13 mouse cellular contexts compared by ENCODE assay signal in genomic region chr10:7047288-7047918, GRCm38 (mm10). TPM values are rescaled to one million over a fixed set of nuclear protein-coding genes. Genes with fewer than 3 reads are reported as not detected.
DNase-seq lines count a peak whose midpoint lies in the region; ATAC-seq and TF ChIP-seq lines count a peak whose summit lies in the region.
"Had no signal": no experiment of that assay in that cellular context is flagged by ENCODE, and none has a peak within 500 bp of the region (broad histone marks: within the 10 kb centered on the region; RNA-seq: fewer than 3 reads in every experiment).

No protein-coding gene starts in this region.

- peak overlapping the region; percentile 15; the same call in 1 of the 2 replicates for H3K4me2 ChIP-seq in heart, embryonic 13.5 days
- H3K4me2 ChIP-seq in lung, postnatal 0 days (replicated peaks; ENCODE audit: low read depth, low read length) = no peak overlapping the region; the same call in 1 of the 2 replicates
- H3K4me2 ChIP-seq: forebrain, embryonic 15.5 days had no signal

- no peak overlapping the region for H3K9ac ChIP-seq in heart, embryonic 13.5 days
- no peak overlapping the region for H3K9ac ChIP-seq in lung, postnatal 0 days (replicated peaks; ENCODE audit: low read depth)
- H3K9ac ChIP-seq: forebrain, embryonic 15.5 days; liver, embryonic 14.5 days had no signal

- H3K4me3 ChIP-seq in heart, embryonic 13.5 days = no peak overlapping the region
- H3K4me3 ChIP-seq in lung, postnatal 0 days (ENCODE audit: low read depth, low read length) = no peak overlapping the region
- H3K4me3 ChIP-seq: forebrain, embryonic 15.5 days had no signal

- no peak for TF ChIP-seq EP300 in lung, postnatal 0 days (IDR thresholded peaks at IDR 0.05)

- no peak for TF ChIP-seq CTCF in lung, postnatal 0 days (IDR thresholded peaks at IDR 0.05)

- H3K27ac ChIP-seq in heart, embryonic 13.5 days (replicated peaks) = no peak overlapping the region
- no peak overlapping the region; the same call in 1 of the 2 replicates for H3K27ac ChIP-seq in lung, postnatal 0 days (ENCODE audit: low read length)
- H3K27ac ChIP-seq: forebrain, embryonic 15.5 days; liver, embryonic 14.5 days had no signal

- no peak for DNase-seq in heart, adult 11 months
- DNase-seq in retina, postnatal 1 day = peak; percentile 19
- no peak for DNase-seq in retina, embryonic 14.5 days (ENCODE audit: low spot score)
- DNase-seq in lung, postnatal 0 days (ENCODE audit: low spot score) = peak; percentile 66
- no peak for DNase-seq in layer of hippocampus, postnatal 14 days (ENCODE audit: low spot score in 2 of 2)
- DNase-seq in right cerebral cortex, adult 2 months (ENCODE audit: low spot score in 2 of 2) = no peak
- no peak for DNase-seq in frontal cortex, postnatal 25 days (ENCODE audit: low spot score in 2 of 2)
- DNase-seq: cerebellum, adult 8-10 months had no signal

- WGBS in heart, embryonic 13.5 days = 31% methylated on average over 10 of the region's 10 CpGs
- WGBS in lung, postnatal 0 days = 17% methylated on average over 10 of the region's 10 CpGs

- H3K36me3 ChIP-seq in heart, embryonic 13.5 days = no peaks in the 10 kb centered on the region
- no peaks in the 10 kb centered on the region for H3K36me3 ChIP-seq in lung, postnatal 0 days (ENCODE audit: insufficient read depth, low read length)
- H3K36me3 ChIP-seq: forebrain, embryonic 15.5 days had no signal

- ATAC-seq in heart, embryonic 13.5 days (ENCODE audit: extremely low read depth, insufficient number of reproducible peaks, low FRiP score, low TSS enrichment) = no peak
- peak; percentile 73 for ATAC-seq in lung, postnatal 0 days
- ATAC-seq: forebrain, embryonic 15.5 days had no signal

- peaks cover 10% of the 10 kb centered on the region for H3K4me1 ChIP-seq in heart, embryonic 13.5 days
- H3K4me1 ChIP-seq in lung, postnatal 0 days (ENCODE audit: insufficient read depth, low read depth, low read length) = no peaks in the 10 kb centered on the region

- H3K27me3 ChIP-seq in heart, embryonic 13.5 days (replicated peaks) = no peaks in the 10 kb centered on the region
- H3K27me3 ChIP-seq in lung, postnatal 0 days (replicated peaks; ENCODE audit: insufficient read depth, low read length) = no peaks in the 10 kb centered on the region
- H3K27me3 ChIP-seq: CH12.LX; forebrain, embryonic 15.5 days had no signal

- no peaks in the 10 kb centered on the region for H3K9me3 ChIP-seq in heart, embryonic 13.5 days
- H3K9me3 ChIP-seq in lung, postnatal 0 days (ENCODE audit: low read length) = no peaks in the 10 kb centered on the region
- H3K9me3 ChIP-seq: forebrain, embryonic 15.5 days had no signal

RNA-seq across cellular contexts. Expression of gene Ipcef1, which starts 4.9 kb away (rescaled TPM):
- polyA plus RNA-seq in heart, embryonic 13.5 days (2015; fragmentation: Nextera tagmentation; extraction: Ambion mirVana) = 0.06 and 0.15 TPM in 2 replicates
- polyA plus RNA-seq in lung, postnatal 0 days (2015; fragmentation: Nextera tagmentation; extraction: Ambion mirVana) = 0.27 and 0.29 TPM in 2 replicates
- 1 to 10 TPM; 5.7 to 8.0 TPM for total RNA-seq in layer of hippocampus, postnatal 14 days (2021)
- polyA plus RNA-seq: testis, adult 2 months had no signal

Comparison
In these comparisons a context has a peak if more than half of its experiments do, and no peak if none do; other contexts are left out.
1. DNase-seq: peak in retina, postnatal 1 day (single experiment) and lung, postnatal 0 days (single experiment); none in heart, adult 11 months (single experiment), retina, embryonic 14.5 days (single experiment), layer of hippocampus, postnatal 14 days (0 of 2), right cerebral cortex, adult 2 months (0 of 2) and frontal cortex, postnatal 25 days (0 of 2).